Mouse (Mus musculus) cerebellum, adult 11-12 months (tissue): ENCODE measurements around the gene Det1.
A peak's percentile ranks its signal among the peaks of the same experiment; 100 is the strongest.

Source experiments
- DNase-seq: peaks from one replicate; pipeline ENCODE4 v3.0.0; 2022

Gene Det1

DNA sequence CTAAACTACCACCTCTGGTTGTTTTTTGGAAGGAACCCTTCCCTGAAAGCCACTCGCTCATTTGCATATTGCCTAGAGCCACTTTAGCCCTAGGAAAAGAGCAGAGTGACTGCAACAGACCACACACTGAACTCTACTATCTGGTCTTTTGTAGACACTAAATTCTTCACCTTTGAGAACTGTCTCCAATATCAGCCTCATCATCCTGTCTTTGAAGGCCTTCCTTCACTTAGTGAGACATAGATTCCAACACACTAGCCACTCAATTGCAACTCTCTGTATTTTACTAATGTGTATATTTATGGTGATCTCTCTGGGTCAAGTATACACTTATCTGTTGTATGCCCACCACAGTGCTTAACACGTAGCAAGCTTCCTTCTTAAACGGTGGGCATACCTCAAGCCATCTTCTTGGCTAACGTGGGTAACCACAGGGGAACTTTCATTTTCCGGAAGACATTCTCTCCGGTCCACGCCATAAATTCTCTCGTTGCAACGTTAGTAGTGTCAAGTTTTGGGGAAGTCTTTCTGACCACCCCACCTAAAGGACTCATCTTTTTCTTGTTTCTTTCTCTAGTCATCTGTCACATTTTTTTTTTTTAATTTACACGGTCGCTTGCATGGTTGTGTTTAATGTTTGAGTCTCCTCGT is 872 bp downstream of the Det1 start:
- DNase-seq = no peak

DNA sequence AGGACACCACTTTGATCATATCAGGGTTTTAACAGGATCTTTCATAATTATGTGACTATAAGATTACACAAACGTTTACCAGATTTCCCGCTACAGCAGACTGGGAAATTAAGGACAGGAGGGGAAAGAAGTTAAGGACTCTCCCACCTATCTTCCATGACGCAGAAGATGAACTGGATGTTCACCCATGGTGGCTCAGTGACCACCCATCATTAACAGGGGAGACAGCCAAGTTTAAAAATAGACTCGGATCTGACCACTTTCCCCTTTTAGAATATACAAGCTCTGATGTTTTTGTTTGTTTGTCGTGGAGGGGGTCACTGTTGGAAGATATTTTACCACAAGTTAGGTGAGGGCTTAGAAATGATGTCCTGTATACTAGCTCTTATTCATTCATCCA is 5.5 kb downstream of the Det1 start:
- DNase-seq = no peak

DNA sequence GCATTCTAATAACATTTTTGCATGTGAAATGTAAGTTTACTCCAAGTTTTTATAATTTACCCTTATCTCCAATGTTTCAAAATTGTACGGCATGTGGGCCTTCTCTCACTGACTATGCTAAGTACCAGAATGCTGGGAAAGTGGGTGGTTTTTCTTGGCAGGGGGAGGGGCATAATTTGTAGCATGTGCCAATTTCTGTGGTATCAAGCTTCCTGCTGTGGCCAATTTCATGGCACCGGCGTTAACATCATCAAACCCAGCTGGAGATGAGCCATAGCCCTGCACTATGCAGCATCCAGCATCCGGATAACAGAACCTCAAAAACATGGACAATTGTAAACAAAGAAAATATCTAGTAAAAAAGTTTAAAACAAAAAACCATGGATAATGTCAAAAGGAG is 9.8 kb downstream of the Det1 start:
- DNase-seq = no peak

DNA sequence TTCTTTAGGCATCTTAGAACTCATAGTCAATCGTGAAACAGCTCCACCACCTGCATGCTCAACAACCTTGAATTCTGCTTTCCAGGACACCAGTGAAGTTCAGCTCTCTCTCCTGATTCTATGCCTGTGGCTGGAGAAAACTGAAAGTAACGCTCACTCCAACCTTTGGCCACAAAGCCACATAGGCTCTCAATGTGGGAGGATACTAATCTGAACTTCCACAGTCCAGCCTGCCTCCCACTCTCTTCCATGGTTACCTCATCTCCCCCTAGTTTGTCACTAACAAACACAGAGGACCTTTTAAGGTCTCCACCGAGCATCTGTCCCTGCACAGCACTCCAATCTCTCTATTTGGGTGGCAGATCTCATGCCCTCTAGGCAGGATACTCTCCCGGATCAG is 11.4 kb downstream of the Det1 start:
- DNase-seq = no peak

DNA sequence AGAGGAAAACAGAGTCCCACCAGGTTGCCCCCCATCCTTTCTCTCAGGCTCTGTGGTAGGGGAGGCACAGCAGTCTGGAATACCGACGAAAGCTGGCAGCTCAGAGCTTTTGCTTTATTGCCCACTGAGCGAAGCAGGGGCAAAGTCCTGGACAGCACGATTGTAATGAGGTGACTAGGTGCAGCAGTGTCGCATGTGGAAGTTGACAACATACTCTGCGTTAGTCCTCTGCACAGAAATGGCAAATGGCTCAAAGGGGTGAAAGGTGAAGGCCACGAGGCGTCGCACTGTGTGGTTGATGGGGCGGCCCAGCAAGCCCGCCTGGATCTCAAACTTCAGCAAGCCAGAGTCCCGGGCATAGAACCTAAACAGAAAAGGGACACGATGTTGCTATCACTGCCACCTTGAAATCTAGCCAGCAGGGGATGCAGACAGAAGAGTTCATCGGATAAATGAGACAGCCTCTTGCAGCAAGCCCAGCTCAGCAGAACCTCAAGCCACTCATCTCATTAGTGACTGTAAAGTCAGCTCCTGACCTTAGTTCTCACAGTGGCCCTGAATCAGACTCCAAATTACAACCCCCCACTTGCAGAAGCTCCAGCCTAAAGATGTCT is 19.2 kb downstream of the Det1 start:
- DNase-seq = no peak

DNA sequence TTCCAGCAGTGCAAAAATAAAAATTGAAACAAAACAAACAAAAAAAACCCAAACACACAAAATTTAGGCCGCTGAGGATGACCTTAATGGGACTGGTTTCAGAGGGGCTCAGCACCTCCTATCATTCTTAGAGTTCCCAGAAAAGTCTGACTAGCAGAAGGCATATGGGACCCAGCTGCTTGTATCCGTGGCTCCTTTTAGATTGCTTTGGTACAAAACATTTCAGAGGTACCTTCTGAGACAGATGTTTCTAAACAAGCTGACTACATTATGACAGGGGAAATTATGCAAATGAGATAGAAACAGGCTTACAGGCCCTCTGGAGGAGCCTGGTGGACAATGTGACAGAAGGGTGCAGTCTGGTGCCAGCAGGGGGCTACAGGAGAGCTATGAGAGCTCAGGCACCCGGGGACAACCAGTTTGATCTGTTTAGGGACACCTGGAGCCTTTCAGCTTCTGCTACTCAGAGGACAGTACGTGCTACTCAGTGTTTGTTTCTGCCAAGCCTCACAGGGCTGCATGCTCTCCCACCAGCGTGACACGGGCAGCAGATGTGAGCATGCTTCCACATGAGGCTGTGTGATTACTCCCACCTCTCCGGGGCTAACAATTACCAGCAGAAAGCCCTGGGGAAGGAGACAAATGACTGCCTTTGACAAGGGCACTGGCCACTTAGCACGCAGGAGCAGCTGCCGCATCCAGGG is 20.2 kb downstream of the Det1 start:
- DNase-seq = no peak

DNA sequence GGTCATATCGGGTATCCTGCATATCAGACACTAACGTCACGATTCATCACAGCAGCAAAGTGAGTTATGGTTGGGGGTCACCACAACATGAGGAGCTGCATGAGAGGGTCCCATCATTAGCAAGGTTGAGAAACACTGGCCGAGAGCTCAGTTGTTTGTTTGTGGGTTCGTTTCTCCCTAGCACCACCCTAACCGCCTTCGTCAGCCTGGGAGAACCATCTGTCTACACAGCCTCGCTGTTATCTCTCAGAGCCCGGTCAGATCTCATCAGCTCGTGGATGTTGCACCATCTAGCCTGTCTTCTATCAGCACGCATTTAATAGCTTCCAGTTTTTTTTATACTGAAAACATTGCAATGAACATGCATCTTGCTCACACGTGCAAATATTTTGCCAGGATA is 28.7 kb downstream of the Det1 start:
- DNase-seq = no peak

DNA sequence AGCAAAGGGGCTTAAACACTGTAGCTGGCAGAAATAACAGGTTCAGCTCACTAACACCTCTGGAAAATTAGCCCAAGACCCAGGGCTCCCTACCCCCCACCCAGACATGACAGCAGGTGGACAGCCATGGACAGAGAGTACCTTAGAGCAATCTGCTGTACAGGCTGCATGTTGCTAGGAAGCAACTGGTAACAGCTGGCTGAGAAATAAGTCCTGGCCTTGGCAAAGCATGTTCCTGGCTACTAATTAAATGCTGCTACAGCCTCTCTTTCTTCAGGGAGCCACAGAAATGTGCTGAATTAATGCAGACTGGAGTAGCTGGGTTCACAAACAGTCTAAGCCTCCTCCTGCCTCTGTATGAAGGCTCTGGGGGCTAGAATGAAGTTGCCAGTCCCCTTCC is 32.3 kb downstream of the Det1 start:
- DNase-seq = no peak

DNA sequence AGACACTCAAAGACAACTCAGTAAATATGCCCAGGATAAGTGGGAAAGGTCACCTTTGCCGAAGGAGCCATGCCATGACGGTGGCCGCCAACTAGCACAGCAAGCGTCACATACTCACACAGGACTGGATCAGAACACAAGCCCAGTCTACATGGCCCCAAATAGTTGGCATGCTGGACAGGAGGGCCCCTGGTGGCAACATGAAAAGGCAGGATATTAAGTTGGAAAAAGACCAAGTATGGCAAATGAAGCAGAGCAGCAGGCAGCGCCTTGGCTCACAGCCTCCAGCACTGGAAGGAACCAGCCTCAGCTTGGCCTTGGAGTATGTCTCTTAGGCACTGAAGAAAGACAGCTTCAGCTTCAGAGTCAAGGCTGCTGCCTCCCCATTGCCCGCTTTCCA is 33.3 kb downstream of the Det1 start:
- peak; percentile 68 for DNase-seq

DNA sequence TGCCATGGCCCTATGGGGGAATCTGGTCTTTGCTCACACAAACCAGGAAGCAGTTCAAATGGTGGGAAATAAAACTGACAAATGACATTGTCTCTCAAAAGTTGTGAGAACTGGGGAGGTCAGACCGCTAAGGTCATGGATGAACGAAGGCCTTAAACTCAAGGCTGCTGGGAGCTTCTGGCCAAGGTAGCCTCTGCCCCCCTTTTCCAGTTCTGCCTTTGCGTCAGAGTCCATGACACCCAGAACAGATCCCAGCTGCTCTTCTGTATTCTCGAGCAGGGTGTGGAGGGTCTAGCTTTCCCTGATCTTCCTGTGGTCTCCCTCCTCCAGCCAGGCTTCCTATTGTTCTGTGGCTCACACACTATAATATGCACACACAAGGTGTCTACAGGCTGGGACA is 39.9 kb downstream of the Det1 start:
- no peak for DNase-seq

DNA sequence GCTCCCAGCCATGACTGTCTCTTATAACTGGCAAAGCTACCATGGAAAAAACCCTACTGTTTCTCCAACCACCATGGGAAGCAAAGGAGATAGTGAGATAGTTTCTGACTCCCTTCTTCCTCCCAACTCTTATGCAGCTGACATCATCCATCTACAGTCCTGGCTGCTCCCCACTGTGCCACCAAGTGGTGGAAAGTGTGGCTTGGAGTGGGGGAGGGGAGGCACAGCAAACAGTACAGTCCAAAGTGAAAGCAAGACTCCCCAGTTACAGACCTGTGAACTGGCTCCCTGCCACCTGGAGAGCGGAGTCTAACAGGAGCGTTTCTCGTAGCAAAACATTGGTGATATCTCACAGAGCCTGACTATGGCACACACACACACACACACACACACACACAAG is 43.2 kb downstream of the Det1 start:
- no peak for DNase-seq

DNA sequence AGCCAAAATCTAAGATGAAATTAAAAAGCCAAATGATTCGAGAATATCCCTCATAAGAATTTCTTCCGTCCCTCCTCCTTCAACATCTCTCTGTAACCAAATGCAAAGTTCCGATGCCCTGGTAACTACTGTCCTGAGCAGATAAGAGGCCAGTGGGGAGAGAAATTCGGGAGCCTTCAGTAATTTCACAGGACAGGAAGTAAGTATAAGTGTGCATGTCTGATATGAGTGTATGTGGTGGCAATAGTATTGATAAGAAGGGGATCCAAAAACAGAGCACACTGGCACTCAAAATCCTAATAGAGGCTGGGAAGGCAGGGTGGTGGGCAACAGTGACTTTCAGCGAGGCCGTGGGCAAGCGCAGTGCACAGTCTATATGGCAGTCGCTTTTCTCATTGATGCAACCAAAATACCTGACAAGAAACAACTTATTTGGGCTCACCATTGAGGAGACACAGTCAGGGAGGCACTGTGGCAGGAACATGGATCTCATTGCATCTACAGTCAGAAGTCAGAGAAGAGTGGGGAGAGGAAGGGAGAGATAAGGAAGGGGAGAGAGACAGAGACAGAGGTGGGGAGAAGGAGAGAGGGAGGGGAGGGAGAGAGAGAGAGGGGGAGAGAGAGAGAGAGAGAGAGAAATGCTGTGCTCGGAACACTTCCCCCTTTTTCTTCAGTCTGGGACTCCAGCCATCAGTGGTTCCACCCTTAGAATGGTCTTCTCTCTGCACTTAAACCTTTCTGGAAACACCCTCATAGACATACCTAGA is 47.1 kb downstream of the Det1 start:
- no peak for DNase-seq

DNA sequence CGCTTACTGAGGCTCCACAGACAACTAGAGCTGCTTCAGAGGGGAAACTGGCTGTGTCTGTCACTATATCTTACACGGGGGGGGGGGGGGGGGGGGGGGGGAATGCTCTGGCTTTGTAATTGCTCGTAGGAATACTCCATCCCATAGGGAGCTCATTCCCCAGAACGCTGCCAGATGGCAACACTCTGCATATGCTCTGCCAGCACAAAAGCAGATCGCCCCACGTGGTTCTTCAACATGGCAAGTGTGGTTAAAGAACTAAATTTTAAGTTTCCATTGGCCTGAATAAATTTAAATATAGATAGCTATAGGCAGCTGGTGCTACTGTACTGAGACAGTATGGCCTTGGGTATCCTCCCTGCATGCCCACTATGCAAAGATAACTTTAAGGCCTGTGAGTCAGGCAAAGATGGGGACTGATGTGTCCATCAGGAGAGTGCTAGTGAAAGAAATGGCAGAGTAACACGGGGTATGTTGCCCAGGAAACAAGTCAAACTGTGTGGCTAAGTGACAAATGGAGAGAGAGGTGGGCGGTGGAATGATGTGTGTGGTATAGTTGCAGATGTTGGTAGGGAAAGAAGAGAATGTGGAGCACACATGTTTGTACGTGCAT is 49.1 kb downstream of the Det1 start:
- DNase-seq = no peak

DNA sequence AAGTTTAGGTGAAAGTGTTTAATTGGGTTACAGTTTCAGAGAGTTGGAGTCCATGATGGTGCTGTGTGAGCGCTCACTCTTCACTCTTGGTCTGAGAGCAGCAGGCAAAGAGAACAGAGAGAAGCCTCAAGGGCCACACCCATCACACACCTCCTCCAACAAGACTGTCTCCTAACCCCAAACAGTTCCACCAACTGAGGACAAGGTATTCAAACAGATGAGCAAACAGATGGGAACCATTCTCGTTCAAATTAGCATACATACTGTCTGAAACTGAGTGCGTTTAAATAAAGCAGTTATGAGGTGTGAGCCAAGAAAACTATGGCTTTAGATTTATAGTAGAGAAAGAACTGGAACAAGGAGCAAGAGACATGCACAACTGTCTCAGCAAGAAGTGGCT is 50.4 kb downstream of the Det1 start:
- no peak for DNase-seq

DNA sequence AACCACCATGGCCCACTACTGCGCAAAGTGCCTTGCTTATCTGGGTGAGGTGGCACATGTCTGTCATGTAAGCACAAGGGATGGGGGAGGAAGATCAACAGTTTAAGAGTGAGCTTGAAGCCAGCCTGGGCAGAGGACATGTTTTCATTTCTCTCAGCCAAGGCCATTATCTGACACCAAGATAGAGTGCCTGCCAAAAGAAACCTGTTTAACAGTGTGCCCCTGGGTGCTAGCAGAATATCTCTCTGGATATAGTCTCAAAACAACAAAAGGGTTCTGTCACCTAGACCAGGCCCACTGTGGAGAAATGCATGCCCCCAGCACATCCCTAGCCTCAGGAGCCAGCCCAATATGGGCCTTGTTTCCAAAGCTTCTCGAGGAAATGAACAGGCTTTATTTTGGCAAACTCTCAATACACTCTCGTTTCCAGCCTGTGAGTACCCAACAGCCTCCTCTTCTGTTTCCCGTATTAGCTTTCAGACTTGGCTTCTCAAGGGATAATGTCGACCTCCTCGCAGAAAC is 52.4 kb downstream of the Det1 start:
- no peak for DNase-seq

DNA sequence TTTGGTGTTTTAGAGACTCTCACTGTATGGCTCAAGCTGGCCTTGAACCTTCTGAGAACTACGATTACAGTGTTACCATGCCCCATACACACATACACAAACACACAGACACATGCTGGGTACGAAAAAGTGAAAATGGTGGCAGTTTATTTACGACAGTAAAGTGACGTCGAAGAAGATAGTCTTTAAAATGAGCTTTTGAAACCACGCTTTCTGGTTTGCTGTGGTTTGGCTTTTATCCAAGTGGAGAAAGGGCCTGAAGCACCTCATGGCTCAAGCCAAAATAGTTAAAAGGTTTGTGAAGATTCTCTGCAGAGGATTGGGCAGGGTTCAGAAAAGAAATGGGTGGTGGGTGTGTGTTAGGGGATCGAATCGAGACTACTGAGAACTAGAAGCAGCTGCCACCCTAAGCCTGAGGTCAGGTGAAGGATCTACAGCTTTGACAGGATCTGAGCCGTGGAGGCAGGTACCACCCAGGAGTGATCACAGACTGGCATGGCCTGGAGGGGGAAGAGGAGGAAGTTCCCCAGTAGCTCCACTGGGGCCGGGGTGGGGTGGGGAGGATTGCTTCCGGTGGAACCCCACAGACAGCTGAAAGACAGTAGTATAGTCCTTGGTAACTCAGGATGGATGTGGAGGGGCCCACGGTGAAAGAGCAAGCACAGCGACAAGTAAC is 53.0 kb downstream of the Det1 start:
- DNase-seq = no peak

DNA sequence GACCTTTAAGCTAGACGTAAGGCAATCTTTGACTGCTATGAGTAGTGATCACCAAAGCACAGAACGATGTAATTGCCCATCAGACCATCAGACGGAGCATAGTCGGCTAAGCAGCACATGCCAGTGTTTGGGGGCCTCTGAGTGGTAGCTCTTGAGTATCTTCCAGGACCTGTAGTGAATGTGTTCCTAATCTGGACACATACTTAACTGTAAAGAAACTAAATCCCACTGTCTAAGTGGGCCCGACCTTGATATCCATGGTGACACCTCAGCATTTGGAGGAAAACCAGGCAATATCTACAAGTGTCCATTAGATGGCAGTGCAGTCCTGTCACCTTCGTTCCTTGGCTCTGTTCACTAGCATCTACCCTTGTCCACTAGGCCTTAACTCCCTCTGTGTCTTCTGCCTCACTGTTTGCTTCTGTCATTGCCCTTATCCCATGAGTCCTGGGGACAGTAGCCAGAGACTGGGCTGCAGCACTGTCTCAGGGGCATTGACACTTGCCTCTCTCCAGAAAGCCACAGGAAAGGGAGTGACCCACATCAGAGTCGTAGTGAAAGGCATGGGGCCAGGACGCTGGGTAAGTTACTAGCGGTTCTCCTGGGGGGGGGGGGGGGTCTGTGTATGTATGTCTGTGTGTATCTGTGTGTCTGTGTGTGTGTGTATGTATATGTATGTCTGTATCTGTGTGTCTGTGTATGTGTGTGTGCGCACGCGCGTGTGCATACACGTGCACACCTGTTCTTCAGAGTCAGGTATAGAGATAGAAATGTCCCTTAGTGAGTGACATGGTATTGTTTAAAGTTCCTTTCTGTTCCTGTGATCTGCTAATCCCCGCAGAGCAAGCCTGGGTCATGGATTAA is 55.5 kb downstream of the Det1 start:
- DNase-seq = peak; percentile 40

DNA sequence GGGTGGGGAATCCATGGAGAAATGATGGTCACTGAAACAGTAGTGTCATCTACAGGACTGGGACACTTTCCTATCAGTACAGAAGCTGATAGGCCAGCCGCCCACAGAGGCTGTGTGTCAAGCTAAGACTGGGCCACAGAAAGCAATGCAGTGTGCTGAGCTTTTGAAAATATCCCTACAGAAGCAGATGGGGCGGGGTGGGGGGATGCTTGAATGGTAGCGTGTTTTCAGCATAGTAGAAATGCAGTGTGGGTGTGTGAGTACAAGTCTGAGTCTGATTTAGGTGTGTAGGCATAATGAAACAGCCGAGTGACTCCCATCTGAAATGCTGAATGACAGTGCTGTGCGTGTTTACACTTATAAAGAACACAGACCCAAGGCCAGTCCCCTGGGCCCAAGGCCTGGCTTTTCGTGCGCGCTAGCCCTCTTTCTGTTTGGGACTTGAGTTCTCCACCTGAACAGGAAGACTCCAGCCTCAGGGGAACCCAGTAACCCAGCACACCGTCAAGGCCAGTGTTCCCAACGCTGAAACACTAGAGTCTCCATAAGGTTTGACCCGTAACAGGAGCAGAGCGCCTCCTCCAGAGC is 59.2 kb downstream of the Det1 start:
- DNase-seq = no peak

DNA sequence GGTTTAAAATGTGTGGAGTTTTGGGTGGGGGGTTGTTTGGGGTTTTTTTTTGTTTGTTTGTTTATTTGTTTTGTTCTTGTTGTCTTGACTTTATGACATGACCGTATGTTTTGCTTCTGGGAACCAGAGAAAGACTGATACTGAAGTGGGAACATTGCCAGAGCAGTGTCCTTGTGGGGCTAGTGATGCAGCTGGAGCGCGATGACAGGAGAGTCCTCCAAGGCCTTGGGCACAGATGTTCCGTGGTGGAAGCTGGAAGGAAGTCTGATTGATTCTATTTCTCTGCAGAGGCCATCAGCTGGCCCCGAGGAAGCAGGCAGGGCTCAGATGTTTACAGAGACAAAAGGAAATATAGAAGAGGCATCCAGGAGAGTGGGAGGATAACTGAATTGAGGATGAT is 61.2 kb downstream of the Det1 start:
- DNase-seq = no peak

DNA sequence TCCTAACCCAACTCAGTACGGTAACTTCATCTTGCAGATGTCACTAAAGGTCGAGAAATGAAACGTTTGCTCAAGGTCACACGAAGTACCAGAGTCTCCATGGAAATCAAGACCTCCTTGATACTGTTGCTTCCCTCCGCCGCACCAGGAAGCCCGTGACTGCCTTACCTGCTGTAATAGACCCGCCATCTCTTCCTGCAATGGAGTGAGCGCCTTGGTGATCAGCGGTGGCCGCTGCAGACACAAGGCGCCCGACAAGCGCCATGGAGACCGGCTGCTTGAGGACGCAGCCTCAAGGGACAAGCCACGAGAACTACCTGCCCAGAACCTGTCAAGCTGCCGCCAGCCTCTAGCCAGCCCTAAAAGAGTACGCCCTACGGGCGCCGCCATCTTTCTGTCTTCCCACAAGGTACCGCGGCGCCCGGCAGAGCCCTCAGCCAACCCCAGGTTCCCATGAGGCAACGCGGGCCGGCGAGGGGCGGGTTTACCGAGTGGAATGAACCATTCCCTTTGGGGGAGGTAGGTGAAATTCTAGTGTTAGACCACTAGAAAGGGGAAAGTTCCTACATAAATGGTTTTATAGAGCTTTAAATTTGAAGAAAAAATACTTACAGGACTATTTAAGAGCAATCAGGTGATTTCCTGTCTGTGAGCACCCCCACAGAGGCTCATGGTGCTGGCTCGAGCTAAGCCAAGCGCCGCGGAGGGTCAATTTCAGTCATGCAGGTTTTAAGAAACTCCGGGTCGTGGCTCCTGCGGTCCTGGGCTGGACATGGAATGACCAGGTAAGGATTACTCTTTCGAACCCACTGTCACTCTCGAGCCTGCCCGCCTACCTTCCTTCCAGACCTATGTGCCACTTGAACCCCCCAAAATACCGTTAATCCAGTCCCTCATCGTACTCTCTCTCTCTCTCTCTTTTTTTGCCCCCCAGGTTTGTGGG is 64.2 kb downstream of the Det1 start, which contains the start of the genes Mrps11 and Mrpl46:
Gene Mrps11 (plus strand): TSS at position 481 of the 943 bp plus-strand sequence.
Gene Mrpl46 (minus strand): TSS at position 893 of the 943 bp plus-strand sequence.
- peak; percentile 84 for DNase-seq
